Mouse (Mus musculus): ENCODE data around the gene Olfr735.

Gene Olfr735

DNA sequence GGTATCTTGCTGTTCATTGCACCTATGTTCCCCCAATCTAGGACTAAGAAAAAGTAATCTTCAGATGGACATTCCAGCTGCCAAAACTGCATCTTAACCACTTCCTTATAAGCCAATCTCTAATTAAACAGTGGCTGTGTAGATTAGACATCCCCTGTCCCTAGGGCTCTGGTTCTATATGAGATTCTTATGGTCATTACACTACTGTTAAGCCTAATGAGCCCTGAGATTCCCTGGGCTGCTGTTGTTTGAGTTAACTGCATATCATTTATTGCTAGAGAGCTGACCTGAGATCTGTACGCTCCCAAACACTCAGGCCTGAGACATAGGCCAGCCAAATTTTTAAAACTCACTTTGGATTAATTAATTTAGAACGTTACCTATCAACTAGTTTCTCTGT, at the start of gene Olfr735:
Gene Olfr735 (minus strand): TSS at position 77 of the 400 bp plus-strand sequence.
- no peak for DNase-seq

DNA sequence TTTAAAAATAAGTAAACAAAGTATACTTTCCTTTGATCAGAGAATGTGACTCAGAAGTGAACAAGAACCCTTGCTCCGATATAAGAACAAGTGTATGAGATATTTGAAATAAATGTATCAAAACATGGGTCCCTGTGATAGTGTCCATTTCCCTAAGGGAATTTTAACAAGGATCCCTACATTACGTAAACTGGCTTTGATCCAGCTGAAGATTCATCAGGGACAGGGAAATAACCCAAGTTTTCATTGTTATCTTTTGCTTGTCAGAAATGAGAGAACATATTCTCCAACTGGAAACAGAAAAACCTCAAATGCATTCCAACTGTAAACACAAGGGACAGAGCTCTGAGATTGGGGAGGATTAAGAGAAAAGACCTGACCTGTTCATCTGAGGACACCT, 32.2 kb upstream of the Olfr735 start, which contains the start of gene Olfr736:
Gene Olfr736 (plus strand): TSS at position 301 of the 400 bp plus-strand sequence.
- no peak for DNase-seq

- DNase-seq = no peak
These were observed 14.9 kb upstream of the Olfr735 start for GRCm38 (mm10) chr14:50363561-50363960.

- DNase-seq = no peak
These were observed 11.8 kb upstream of the Olfr735 start for GRCm38 (mm10) chr14:50360480-50360879.

DNA sequence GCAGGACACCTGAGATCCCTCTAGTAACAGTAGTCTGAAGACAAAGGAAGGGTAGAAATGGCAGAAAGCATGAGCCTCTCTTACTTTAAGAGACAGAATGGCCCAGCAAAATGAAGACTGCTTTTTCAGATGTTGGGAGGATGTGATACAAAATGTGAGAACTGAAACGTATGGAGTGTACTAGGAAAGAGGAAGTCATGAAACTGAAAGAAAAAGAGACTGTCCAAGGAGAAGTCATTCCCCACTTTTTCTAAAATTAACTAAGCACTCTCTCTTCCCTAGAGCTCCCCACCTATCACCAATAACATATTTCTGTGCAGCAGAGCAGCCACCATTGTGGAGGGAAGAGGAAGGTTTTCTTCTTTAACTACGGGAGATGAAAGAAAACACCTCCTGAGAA, 8.9 kb upstream of the Olfr735 start, which contains the start of gene Tlr11:
Gene Tlr11 (plus strand): TSS at position 322 of the 400 bp plus-strand sequence.
- DNase-seq = no peak

- DNase-seq = no peak
These were observed 8.1 kb upstream of the Olfr735 start for GRCm38 (mm10) chr14:50356725-50357124.

DNA sequence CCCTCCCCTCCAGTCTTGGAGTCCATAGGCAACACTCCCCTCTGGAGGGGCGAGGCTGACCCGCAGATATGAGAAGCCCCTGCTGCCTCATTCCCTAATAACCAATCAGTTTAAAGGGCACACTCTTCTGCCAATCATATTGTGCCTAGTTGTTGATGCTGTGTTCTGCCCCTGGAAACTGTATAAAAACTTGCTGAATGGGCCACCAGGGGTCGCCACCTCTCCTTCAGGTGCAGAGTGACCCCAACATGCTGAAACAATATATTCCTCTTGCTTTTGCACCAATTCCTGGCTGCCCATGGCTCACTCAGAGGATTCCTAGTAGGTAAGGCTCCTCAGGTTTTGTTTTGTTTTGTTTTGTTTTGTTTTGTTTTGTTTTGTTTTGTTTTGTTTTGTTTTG, 3.8 kb upstream of the Olfr735 start:
- DNase-seq = no peak

- no peak for DNase-seq
These were observed 22.0 kb downstream of the Olfr735 start, which contains the start of gene Olfr734 for GRCm38 (mm10) chr14:50326661-50327060. Gene Olfr734 (minus strand): TSS chr14:50326761.

DNA sequence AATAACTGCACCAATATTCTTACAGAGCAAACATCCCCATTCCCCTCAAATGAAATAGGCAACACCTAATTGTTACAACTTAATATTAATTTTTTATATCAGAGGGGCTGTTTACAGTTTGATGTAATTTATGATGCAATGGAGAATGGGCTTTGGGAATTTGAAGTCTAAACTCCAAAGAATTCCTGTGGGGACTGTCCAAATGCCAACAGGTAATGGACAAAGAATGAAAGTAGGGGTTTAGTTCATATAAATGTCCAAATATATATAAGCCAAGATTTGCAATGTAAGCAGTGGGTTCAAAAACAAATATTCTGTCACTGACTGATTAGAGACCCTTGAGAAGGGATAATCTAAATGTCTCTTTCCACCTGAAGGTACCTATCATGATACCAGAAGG, 47.2 kb downstream of the Olfr735 start, which contains the start of gene Olfr733:
Gene Olfr733 (minus strand): TSS at position 101 of the 400 bp plus-strand sequence.
- DNase-seq = no peak

All from cerebellum, adult 9-11 months (tissue).